Mouse (Mus musculus) MEL (cell line): ENCODE results near the gene Rhof. TPM values are rescaled to one million over a fixed set of nuclear protein-coding genes. Genes with fewer than 3 reads are reported as not detected.

ENCODE experiments used
- DNase-seq: peaks from one replicate; pipeline ENCODE4 v3.0.0; 2011; ENCODE audit warnings: low read depth, low spot score
- H3K27ac ChIP-seq: 2 replicates; pipeline ENCODE4 v1.5.1; 2012; ENCODE audit warnings: low read depth, mild to moderate bottlenecking, control low read depth, low read length, moderate library complexity; ENCODE audit not compliant: control insufficient read depth
- H3K27me3 ChIP-seq, 2 experiments: fragments of 150-350 bp in 1 of 2; sonication (generic) in 1 of 2; 2 replicates each; pipeline ENCODE4 v1.6.1; 2012; ENCODE audit warnings: low read length in 2 of 2, mild to moderate bottlenecking in 2 of 2, improper control_type of control experiment in 1 of 2, moderate library complexity in 1 of 2; ENCODE audit not compliant: insufficient read depth in 2 of 2, control insufficient read depth in 1 of 2
- H3K36me3 ChIP-seq, 2 experiments: 2 replicates each; pipeline ENCODE4 v1.6.1; 2012 to 2014; ENCODE audit warnings: low read length in 2 of 2, improper control_type of control experiment in 1 of 2, inconsistent platforms in 1 of 2, mild to moderate bottlenecking in 1 of 2; ENCODE audit not compliant: insufficient read depth in 2 of 2, control insufficient read depth in 1 of 2
- H3K4me1 ChIP-seq, 2 experiments: fragments of 150-350 bp in 1 of 2; sonication (generic) in 1 of 2; 2 replicates each; pipeline ENCODE4 v1.6.1; 2012; ENCODE audit warnings: low read length in 2 of 2, improper control_type of control experiment in 1 of 2, mild to moderate bottlenecking in 1 of 2; ENCODE audit not compliant: insufficient read depth in 2 of 2, control insufficient read depth in 1 of 2
- H3K4me3 ChIP-seq, 2 experiments: fragments of 150-350 bp in 1 of 2; sonication (generic) in 1 of 2; 2 replicates each; pipeline ENCODE4 v1.5.1; 2012; ENCODE audit warnings: low read depth in 2 of 2, low read length in 2 of 2, mild to moderate bottlenecking in 2 of 2, moderate library complexity in 2 of 2, control low read depth in 1 of 2, improper control_type of control experiment in 1 of 2; ENCODE audit not compliant: control insufficient read depth in 1 of 2, insufficient read depth in 1 of 2
- H3K79me2 ChIP-seq: 2 replicates; pipeline ENCODE4 v1.6.1; 2012; ENCODE audit warnings: mild to moderate bottlenecking, low read length, moderate library complexity; ENCODE audit not compliant: control insufficient read depth, poor library complexity, insufficient read depth
- H3K9ac ChIP-seq: 2 replicates; pipeline ENCODE4 v1.6.1; 2012; ENCODE audit warnings: low read depth, mild to moderate bottlenecking, control low read depth, low read length, moderate library complexity; ENCODE audit not compliant: control insufficient read depth, poor library complexity, severe bottlenecking
- H3K9me3 ChIP-seq: fragments of 150-350 bp; sonication (generic); replicated peaks from 2 replicates; pipeline ENCODE4 v1.6.1; 2012; ENCODE audit warnings: mild to moderate bottlenecking, low read length, improper control_type of control experiment, moderate library complexity; ENCODE audit not compliant: insufficient read depth
- BHLHE40 ChIP-seq: IDR thresholded peaks from 2 replicates; pipeline ENCODE4 v1.6.1; 2012; ENCODE audit warnings: low read depth, mild to moderate bottlenecking, inconsistent platforms, low read length, improper control_type of control experiment, borderline replicate concordance
- CHD1 ChIP-seq: IDR thresholded peaks from 2 replicates; pipeline ENCODE4 v1.6.1; 2012; ENCODE audit warnings: low read depth, mild to moderate bottlenecking, inconsistent platforms, low read length, improper control_type of control experiment
- CHD2 ChIP-seq: IDR thresholded peaks from 2 replicates; pipeline ENCODE4 v1.6.1; 2011; ENCODE audit warnings: low read length, improper control_type of control experiment
- CTCF ChIP-seq, 3 experiments: IDR thresholded peaks in 2 of 3; conservative IDR thresholded peaks in 1 of 3; 2 replicates each; pipeline ENCODE4 v1.5.1; 2011 to 2012; ENCODE audit warnings: low read length in 3 of 3, low read depth in 2 of 3, mild to moderate bottlenecking in 2 of 3, improper control_type of control experiment in 1 of 3, inconsistent platforms in 1 of 3, mixed read lengths in 1 of 3, moderate library complexity in 1 of 3; ENCODE audit not compliant: control insufficient read depth in 1 of 3, insufficient read depth in 1 of 3, poor library complexity in 1 of 3, severe bottlenecking in 1 of 3
- E2F4 ChIP-seq: IDR thresholded peaks from 2 replicates; pipeline ENCODE4 v1.6.1; 2011; ENCODE audit warnings: low read depth, low read length, improper control_type of control experiment, borderline replicate concordance
- ELF1 ChIP-seq: IDR thresholded peaks from 2 replicates; pipeline ENCODE4 v1.6.1; 2014; ENCODE audit warnings: low read depth, mild to moderate bottlenecking, inconsistent platforms, low read length, improper control_type of control experiment, moderate library complexity
- EP300 ChIP-seq, 2 experiments: IDR thresholded peaks; 2 replicates each; pipeline ENCODE4 v1.6.1; 2011; ENCODE audit warnings: improper control_type of control experiment in 2 of 2, low read length in 2 of 2, low read depth in 1 of 2, mild to moderate bottlenecking in 1 of 2
- ETS1 ChIP-seq: IDR thresholded peaks from 2 replicates; pipeline ENCODE4 v1.6.1; 2012; ENCODE audit warnings: low read depth, mild to moderate bottlenecking, inconsistent platforms, low read length, improper control_type of control experiment, moderate library complexity
- GABPA ChIP-seq: IDR thresholded peaks from 2 replicates; pipeline ENCODE4 v1.6.1; 2012; ENCODE audit warnings: low read depth, mild to moderate bottlenecking, inconsistent platforms, low read length, improper control_type of control experiment, moderate library complexity
- GATA1 ChIP-seq: IDR thresholded peaks from 2 replicates; pipeline ENCODE4 v1.6.1; 2011; ENCODE audit warnings: low read depth, low read length, improper control_type of control experiment
- HCFC1 ChIP-seq: IDR thresholded peaks from 2 replicates; pipeline ENCODE4 v1.6.1; 2012; ENCODE audit warnings: low read depth, mild to moderate bottlenecking, inconsistent platforms, low read length, improper control_type of control experiment, moderate library complexity
- JUND ChIP-seq: IDR thresholded peaks from 2 replicates; pipeline ENCODE4 v1.6.1; 2011; ENCODE audit warnings: low read depth, mild to moderate bottlenecking, improper control_type of control experiment, low read length
- KAT2A ChIP-seq: conservative IDR thresholded peaks from 2 replicates; pipeline ENCODE4 v1.6.1; 2012; ENCODE audit warnings: low read depth, low read length, improper control_type of control experiment, inconsistent platforms
- MAFK ChIP-seq: IDR thresholded peaks from 2 replicates; pipeline ENCODE4 v1.6.1; 2011; ENCODE audit warnings: low read depth, mild to moderate bottlenecking, low read length, improper control_type of control experiment, borderline replicate concordance
- MAX ChIP-seq: IDR thresholded peaks from 2 replicates; pipeline ENCODE4 v1.6.1; 2011; ENCODE audit warnings: low read length, improper control_type of control experiment
- MAZ ChIP-seq: IDR thresholded peaks from 2 replicates; pipeline ENCODE4 v1.6.1; 2012; ENCODE audit warnings: low read depth, mild to moderate bottlenecking, inconsistent platforms, low read length, improper control_type of control experiment
- MEF2A ChIP-seq: IDR thresholded peaks from 2 replicates; pipeline ENCODE4 v1.6.1; 2014; ENCODE audit warnings: low read depth, mild to moderate bottlenecking, inconsistent platforms, low read length, improper control_type of control experiment; ENCODE audit not compliant: poor library complexity, insufficient replicate concordance, severe bottlenecking; ENCODE audit errors: extremely low read depth
- MXI1 ChIP-seq: IDR thresholded peaks from 2 replicates; pipeline ENCODE4 v1.6.1; 2011; ENCODE audit warnings: mild to moderate bottlenecking, low read depth, low read length, improper control_type of control experiment
- MYB ChIP-seq: IDR thresholded peaks from 2 replicates; pipeline ENCODE4 v1.6.1; 2011; ENCODE audit warnings: mild to moderate bottlenecking, low read depth, low read length, improper control_type of control experiment
- MYC ChIP-seq: IDR thresholded peaks from 2 replicates; pipeline ENCODE4 v1.6.1; 2011; ENCODE audit warnings: low read depth, mild to moderate bottlenecking, low read length, improper control_type of control experiment, moderate library complexity
- NELFE ChIP-seq: IDR thresholded peaks from 2 replicates; pipeline ENCODE4 v1.6.1; 2011; ENCODE audit warnings: low read depth, low read length, improper control_type of control experiment
- NRF1 ChIP-seq: IDR thresholded peaks from 2 replicates; pipeline ENCODE4 v1.6.1; 2014; ENCODE audit warnings: low read depth, mild to moderate bottlenecking, inconsistent platforms, low read length, improper control_type of control experiment, moderate library complexity; ENCODE audit not compliant: poor library complexity, insufficient read depth, severe bottlenecking
- POLR2AphosphoS2 ChIP-seq: IDR thresholded peaks from 2 replicates; pipeline ENCODE4 v1.6.1; 2011; ENCODE audit warnings: low read length, improper control_type of control experiment
- POLR2AphosphoS5 ChIP-seq: IDR thresholded peaks from 2 replicates; pipeline ENCODE4 v1.6.1; 2012; ENCODE audit warnings: low read depth, borderline replicate concordance, mild to moderate bottlenecking, inconsistent platforms, low read length, moderate library complexity, mixed read lengths
- RAD21 ChIP-seq: IDR thresholded peaks from 2 replicates; pipeline ENCODE4 v1.6.1; 2011; ENCODE audit warnings: mild to moderate bottlenecking, low read depth, low read length, improper control_type of control experiment
- RCOR1 ChIP-seq: IDR thresholded peaks from 2 replicates; pipeline ENCODE4 v1.6.1; 2012; ENCODE audit warnings: low read depth, mild to moderate bottlenecking, inconsistent platforms, low read length, improper control_type of control experiment
- SIN3A ChIP-seq: IDR thresholded peaks from 2 replicates; pipeline ENCODE4 v1.6.1; 2012; ENCODE audit warnings: low read length, improper control_type of control experiment, inconsistent platforms
- SMC3 ChIP-seq: IDR thresholded peaks from 2 replicates; pipeline ENCODE4 v1.6.1; 2011; ENCODE audit warnings: low read depth, low read length, improper control_type of control experiment
- TAL1 ChIP-seq: IDR thresholded peaks from 2 replicates; pipeline ENCODE4 v1.6.1; 2012; ENCODE audit warnings: mild to moderate bottlenecking, inconsistent platforms, low read length, moderate library complexity, mixed read lengths
- TBP ChIP-seq: IDR thresholded peaks from 2 replicates; pipeline ENCODE4 v1.8.0; 2011; ENCODE audit warnings: low read depth, low read length, improper control_type of control experiment
- TCF12 ChIP-seq: IDR thresholded peaks from 2 replicates; pipeline ENCODE4 v1.6.1; 2014; ENCODE audit warnings: low read depth, mild to moderate bottlenecking, inconsistent platforms, low read length, improper control_type of control experiment, moderate library complexity
- UBTF ChIP-seq: IDR thresholded peaks from 2 replicates; pipeline ENCODE4 v1.6.1; 2012; ENCODE audit warnings: low read depth, mild to moderate bottlenecking, inconsistent platforms, low read length, improper control_type of control experiment, moderate library complexity, borderline replicate concordance; ENCODE audit not compliant: insufficient read depth
- USF1 ChIP-seq: IDR thresholded peaks from 2 replicates; pipeline ENCODE4 v1.6.1; 2014; ENCODE audit warnings: low read depth, mild to moderate bottlenecking, inconsistent platforms, low read length, improper control_type of control experiment, moderate library complexity
- USF2 ChIP-seq, 2 experiments: IDR thresholded peaks; 2 replicates each; pipeline ENCODE4 v1.6.1; 2011 to 2012; ENCODE audit warnings: improper control_type of control experiment in 2 of 2, low read length in 2 of 2, borderline replicate concordance in 1 of 2, inconsistent platforms in 1 of 2, low read depth in 1 of 2, mild to moderate bottlenecking in 1 of 2; ENCODE audit not compliant: insufficient read depth in 1 of 2
- ZC3H11A ChIP-seq: IDR thresholded peaks from 2 replicates; pipeline ENCODE4 v1.6.1; 2012; ENCODE audit warnings: low read depth, mild to moderate bottlenecking, inconsistent platforms, low read length, improper control_type of control experiment
- ZKSCAN1 ChIP-seq: IDR thresholded peaks from 2 replicates; pipeline ENCODE4 v1.6.1; 2012; ENCODE audit warnings: low read depth, mild to moderate bottlenecking, inconsistent platforms, low read length, improper control_type of control experiment, moderate library complexity
- ZMIZ1 ChIP-seq: IDR thresholded peaks from 2 replicates; pipeline ENCODE4 v1.6.1; 2012; ENCODE audit warnings: low read depth, mild to moderate bottlenecking, inconsistent platforms, low read length, improper control_type of control experiment, moderate library complexity
- ZNF384 ChIP-seq: IDR thresholded peaks from 2 replicates; pipeline ENCODE4 v1.6.1; 2012; ENCODE audit warnings: low read depth, mild to moderate bottlenecking, inconsistent platforms, low read length, improper control_type of control experiment
- polyA plus RNA-seq, 2 experiments: library from polyadenylated mRNA; stranded (reverse) in 1 of 2; unstranded in 1 of 2; fragments of >175 nt in 1 of 2; fragments of >200 nt in 1 of 2; gene quantifications; 2 replicates each; pipeline versions ENCODE4 v1.2.1 to v1.2.4; 2012; ENCODE audit warnings: low replicate concordance in 2 of 2, low read depth in 1 of 2; ENCODE audit not compliant: insufficient read length in 2 of 2, insufficient read depth in 1 of 2, missing spikeins in 1 of 2
- total RNA-seq: library from RNA; depleted of rRNA; stranded (reverse); fragments of 300-350 nt; gene quantifications from 2 replicates; pipeline ENCODE4 v1.2.3, GENCODE M21; 2012

Gene Rhof
- total and polyA plus RNA-seq, 3 experiments = 2.5 to 10.4 TPM; not detected in 1

DNA sequence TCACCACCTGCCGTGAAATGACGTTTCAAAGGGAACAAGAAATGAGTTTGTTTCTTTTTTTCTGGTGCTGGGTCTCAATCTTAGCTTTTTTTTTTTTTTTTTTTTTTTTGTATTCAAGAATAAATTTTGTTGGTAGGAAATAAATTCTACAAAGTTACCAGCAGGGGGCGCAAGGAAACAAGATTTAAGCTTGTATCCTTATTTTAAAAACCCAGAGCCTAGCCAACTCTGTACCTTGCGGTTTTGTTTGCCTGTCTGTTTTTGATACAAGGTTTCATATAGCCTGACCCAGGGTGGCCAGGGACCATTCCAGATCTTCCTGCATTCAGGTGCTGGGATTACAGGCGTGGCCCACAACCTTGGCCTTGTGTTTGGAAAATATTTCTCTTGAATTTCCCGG lies 68.3 kb downstream of the Rhof start:
- Histone ChIP-seq H3K79me2 (no peaks in the 10 kb centered on the region), H3K4me3 (no peak overlapping the region), H3K36me3 (peaks cover 0 to 11% of the 10 kb centered on the region in 2 experiments; a peak in 2 of 4 replicates), H3K9me3 (no peaks in the 10 kb centered on the region), H3K27me3 (no peaks in the 10 kb centered on the region), H3K9ac (peak overlapping the region; percentile 42), H3K4me1 (peaks cover 0 to 13% of the 10 kb centered on the region in 2 experiments; a peak in 2 of 4 replicates), H3K27ac (no peak overlapping the region)
- DNase-seq = peak; percentile 95
- TF ChIP-seq E2F4 (no peak), MAFK (no peak), SMC3 (peak; percentile 82), HCFC1 (0 out of 2 replicates have a peak, but pooled peaks have one; percentile 27), TCF12 (no peak), NELFE (no peak), MEF2A (no peak), CTCF (IDR thresholded peaks at IDR 0.05 in 2 of 3, conservative IDR thresholded peaks at IDR 0.05 in 1 of 3; ENCODE audit: control insufficient read depth in 1 of 3, insufficient read depth in 1 of 3, low read depth in 2 of 3, low read length in 3 of 3, poor library complexity in 1 of 3, severe bottlenecking in 1 of 3) (peak; percentile 25 to 78 (median 30); a peak in 4 of 6 replicates), RAD21 (peak; percentile 88), BHLHE40 (0 out of 2 replicates have a peak, but pooled peaks have one; percentile 13), RCOR1 (no peak), MAX (no peak), ZMIZ1 (no peak), CHD2 (no peak), EP300 (IDR thresholded peaks at IDR 0.05; ENCODE audit: low read depth in 1 of 2, low read length in 2 of 2) (no peak), ZNF384 (peak; percentile 98), ZKSCAN1 (peak; percentile 29; the same call in 1 of the 2 replicates), TAL1 (no peak), ELF1 (no peak), KAT2A (no peak), GATA1 (no peak), POLR2AphosphoS5 (no peak), SIN3A (peak; percentile 53), MXI1 (no peak), CHD1 (no peak), GABPA (no peak), NRF1 (no peak), ZC3H11A (peak; percentile 88), JUND (no peak), UBTF (no peak), POLR2AphosphoS2 (no peak), TBP (no peak), USF2 (IDR thresholded peaks at IDR 0.05; ENCODE audit: borderline replicate concordance in 1 of 2, insufficient read depth in 1 of 2, low read depth in 1 of 2, low read length in 2 of 2) (no peak), ETS1 (no peak), MYB (no peak), MAZ (no peak), USF1 (no peak), MYC (0 out of 2 replicates have a peak, but pooled peaks have one; percentile 29)
